In the genomic region with DNA sequence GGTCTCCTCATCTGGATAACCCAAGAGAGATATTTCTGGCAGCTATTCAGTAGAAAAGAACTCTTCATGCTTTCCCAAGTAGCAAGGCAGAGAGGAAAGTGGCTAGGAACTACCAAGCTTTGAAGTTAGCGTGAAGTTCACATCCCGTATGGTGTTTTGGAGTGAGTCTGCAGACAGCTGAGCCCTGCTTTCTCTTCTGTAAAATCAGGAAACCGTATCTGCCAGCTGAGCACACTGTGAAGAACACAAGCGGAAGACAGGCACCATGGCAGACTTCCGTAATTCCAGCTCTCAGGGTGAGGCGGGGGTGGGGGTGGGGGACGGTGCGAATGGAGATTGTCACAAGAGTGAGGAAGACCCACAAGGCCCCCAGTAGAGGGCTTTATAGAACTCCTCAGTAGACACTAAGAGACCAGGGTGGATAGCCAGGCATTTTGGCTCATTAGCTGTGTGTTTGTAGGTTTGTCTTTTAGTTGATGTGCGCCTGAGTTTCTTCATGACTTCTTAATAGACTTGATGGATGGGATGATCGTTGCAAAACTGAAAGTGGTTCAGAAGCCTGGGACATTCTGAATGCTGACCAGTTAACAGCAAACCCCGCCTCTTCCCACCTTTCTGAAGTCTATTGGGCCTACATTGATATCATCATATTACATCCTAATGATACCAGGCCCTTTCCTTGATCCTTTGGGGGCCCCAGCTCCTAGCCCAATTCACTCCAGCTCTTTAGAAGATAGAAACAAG, we compare ENCODE assay signal across 9 mouse cellular contexts.
DNase-seq lines count a peak whose midpoint lies in the region; ATAC-seq and TF ChIP-seq lines count a peak whose summit lies in the region.
"Had no signal": no experiment of that assay in that cellular context is flagged by ENCODE, and none has a peak within 500 bp of the region (broad histone marks: within the 10 kb centered on the region; RNA-seq: fewer than 3 reads in every experiment).

No protein-coding gene starts in this region.

- DNase-seq in kidney, adult 2 months = peak; percentile 55
- no peak for DNase-seq in kidney, adult 11 months
- DNase-seq in 3T3-L1 (ENCODE audit: low read depth, low spot score) (peak; percentile 31), MN1 (ENCODE audit: low spot score) (no peak)
- peak; percentile 31 to 38 for DNase-seq in kidney, postnatal 36 days
- DNase-seq in cerebellum, postnatal 36 days = no peak
- DNase-seq in gastrocnemius, postnatal 4 days (ENCODE audit: low spot score in 2 of 2) = no peak

- peak overlapping the region; percentile 47; the same call in 1 of the 2 replicates for H3K27ac ChIP-seq in kidney, adult 2 months (ENCODE audit: insufficient read depth, low read depth, low read length)
- H3K27ac ChIP-seq: midbrain, embryonic 12.5 days had no signal

- ATAC-seq in CD4-positive, CD25-positive, alpha-beta regulatory T cell, adult 4 months = peak; percentile 35

- no peak for TF ChIP-seq POLR2A in kidney, adult 2 months (IDR thresholded peaks at IDR 0.05; ENCODE audit: low read depth, low read length)

- no peaks in the 10 kb centered on the region for H3K36me3 ChIP-seq in kidney, adult 2 months (ENCODE audit: control insufficient read depth, insufficient read depth, low read length)
- H3K36me3 ChIP-seq: midbrain, embryonic 12.5 days had no signal

- H3K4me3 ChIP-seq in kidney, adult 2 months (ENCODE audit: insufficient read depth, low read depth, low read length) = no peak overlapping the region
- H3K4me3 ChIP-seq: midbrain, embryonic 12.5 days had no signal

- H3K4me1 ChIP-seq in kidney, adult 2 months (ENCODE audit: control insufficient read depth, insufficient read depth, low read length) = no peaks in the 10 kb centered on the region
- H3K4me1 ChIP-seq: midbrain, embryonic 12.5 days had no signal

- WGBS in kidney, adult 2 months = 63% methylated on average over 11 of the region's 11 CpGs

- H3K27me3 ChIP-seq in kidney, adult 2 months (replicated peaks; ENCODE audit: control insufficient read depth, insufficient read depth, low read length) = no peaks in the 10 kb centered on the region
- H3K27me3 ChIP-seq: midbrain, embryonic 12.5 days had no signal

- TF ChIP-seq CTCF in kidney, adult 2 months (conservative IDR thresholded peaks at IDR 0.05; ENCODE audit: insufficient read depth, insufficient read length, low read depth, low read length) = no peak

Comparison
In these comparisons a context has a peak if more than half of its experiments do, and no peak if none do; other contexts are left out.
1. DNase-seq: peak in kidney, adult 2 months (single experiment), 3T3-L1 (single experiment) and kidney, postnatal 36 days (2 of 2); none in kidney, adult 11 months (single experiment), MN1 (single experiment), cerebellum, postnatal 36 days (0 of 2) and gastrocnemius, postnatal 4 days (0 of 2).